12 mouse cellular contexts compared by ENCODE assay signal in the genomic region with DNA sequence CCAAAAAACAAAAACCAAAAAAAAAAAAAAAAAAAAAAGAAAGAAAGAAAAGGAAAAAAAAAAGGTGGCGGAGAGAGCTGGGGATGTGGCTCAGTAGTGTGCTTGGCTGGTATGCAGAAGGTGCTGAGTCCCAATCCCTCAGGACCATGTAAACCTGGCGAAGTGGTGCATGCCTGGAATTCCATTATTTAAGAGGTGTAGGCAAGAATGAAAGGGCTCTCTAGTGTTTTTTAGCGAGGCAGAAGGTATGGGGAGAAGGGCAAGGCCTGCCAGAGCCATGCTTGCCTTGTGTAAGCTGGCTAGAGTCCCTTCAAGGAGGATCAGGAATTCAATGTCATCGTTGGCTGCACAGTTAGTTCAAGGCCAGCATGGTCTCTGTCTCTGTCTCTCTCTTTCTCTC. TPM values are rescaled to one million over a fixed set of nuclear protein-coding genes. Genes with fewer than 3 reads are reported as not detected.
DNase-seq lines count a peak whose midpoint lies in the region; ATAC-seq and TF ChIP-seq lines count a peak whose summit lies in the region.
"Had no signal": no experiment of that assay in that cellular context is flagged by ENCODE, and none has a peak within 500 bp of the region (broad histone marks: within the 10 kb centered on the region; RNA-seq: fewer than 3 reads in every experiment).

No protein-coding gene starts in this region.

- H3K4me3 ChIP-seq in heart, embryonic 10.5 days, result no peak overlapping the region
- no peak overlapping the region; the same call in 1 of the 2 replicates for H3K4me3 ChIP-seq in thymus, adult 2 months (ENCODE audit: control insufficient read depth, insufficient read depth, low read length)
- peak overlapping the region; percentile 51; the same call in 1 of the 2 replicates for H3K4me3 ChIP-seq in liver, postnatal 0 days (ENCODE audit: low read depth, low read length)
- H3K4me3 ChIP-seq in midbrain, embryonic 11.5 days (ENCODE audit: low read depth, low read length), result no peak overlapping the region
- no peak overlapping the region for H3K4me3 ChIP-seq in hindbrain, embryonic 13.5 days

- TF ChIP-seq CTCF in thymus, adult 2 months (IDR thresholded peaks at IDR 0.05; ENCODE audit: borderline replicate concordance, control insufficient read depth, extremely low read depth, insufficient read depth, low read length, poor library complexity), result no peak
- no peak for TF ChIP-seq CTCF in liver, postnatal 0 days (IDR thresholded peaks at IDR 0.05; ENCODE audit: low read depth)

- peak overlapping the region; percentile 72; the same call in 1 of the 2 replicates for H3K27ac ChIP-seq in heart, embryonic 10.5 days
- peak overlapping the region; percentile 90 for H3K27ac ChIP-seq in thymus, adult 2 months (ENCODE audit: control insufficient read depth, insufficient read depth, low read length)
- peak overlapping the region; percentile 92 for H3K27ac ChIP-seq in liver, postnatal 0 days (ENCODE audit: low read depth)
- no peak overlapping the region for H3K27ac ChIP-seq in midbrain, embryonic 11.5 days (ENCODE audit: low read depth, low read length)
- no peak overlapping the region for H3K27ac ChIP-seq in hindbrain, embryonic 13.5 days

- no peaks in the 10 kb centered on the region for H3K9me3 ChIP-seq in heart, embryonic 10.5 days
- no peaks in the 10 kb centered on the region for H3K9me3 ChIP-seq in liver, postnatal 0 days (ENCODE audit: low read length)
- no peaks in the 10 kb centered on the region for H3K9me3 ChIP-seq in midbrain, embryonic 11.5 days (ENCODE audit: control insufficient read depth, low read length)
- H3K9me3 ChIP-seq in hindbrain, embryonic 13.5 days, result no peaks in the 10 kb centered on the region
- H3K9me3 ChIP-seq: limb, embryonic 13.5 days had no signal

- no peak for DNase-seq in heart, embryonic 10.5 days (ENCODE audit: low spot score)
- no peak for DNase-seq in heart, adult 9 months (ENCODE audit: low spot score in 2 of 2)
- no peak for DNase-seq in thymus, adult 2 months
- DNase-seq in thymus, adult 18-20 months, result no peak
- DNase-seq in liver, postnatal 0 days, result no peak
- DNase-seq in ovary, adult 18-20 months (ENCODE audit: low spot score), result no peak
- no peak for DNase-seq in midbrain, embryonic 11.5 days (ENCODE audit: low spot score, missing footprints)
- DNase-seq: cerebellum, adult 11-12 months; right cerebral cortex, postnatal 4 days had no signal

- H3K27me3 ChIP-seq in heart, embryonic 10.5 days (ENCODE audit: insufficient read depth, poor library complexity, severe bottlenecking), result no peaks in the 10 kb centered on the region
- no peaks in the 10 kb centered on the region for H3K27me3 ChIP-seq in thymus, adult 2 months (ENCODE audit: control insufficient read depth, insufficient read depth, low read length)
- H3K27me3 ChIP-seq in liver, postnatal 0 days (ENCODE audit: insufficient read depth, low read length), result no peaks in the 10 kb centered on the region
- H3K27me3 ChIP-seq in midbrain, embryonic 11.5 days (ENCODE audit: control insufficient read depth, insufficient read depth, low read length), result no peaks in the 10 kb centered on the region
- no peaks in the 10 kb centered on the region for H3K27me3 ChIP-seq in hindbrain, embryonic 13.5 days
- H3K27me3 ChIP-seq: limb, embryonic 13.5 days had no signal

- no peaks in the 10 kb centered on the region for H3K36me3 ChIP-seq in heart, embryonic 10.5 days
- H3K36me3 ChIP-seq in thymus, adult 2 months (ENCODE audit: control insufficient read depth, insufficient read depth, low read length), result no peaks in the 10 kb centered on the region
- no peaks in the 10 kb centered on the region for H3K36me3 ChIP-seq in liver, postnatal 0 days (replicated peaks; ENCODE audit: insufficient read depth, low read length)
- no peaks in the 10 kb centered on the region for H3K36me3 ChIP-seq in midbrain, embryonic 11.5 days (ENCODE audit: control insufficient read depth, insufficient read depth, low read length)
- no peaks in the 10 kb centered on the region for H3K36me3 ChIP-seq in hindbrain, embryonic 13.5 days
- H3K36me3 ChIP-seq: limb, embryonic 13.5 days had no signal

- H3K4me1 ChIP-seq in heart, embryonic 10.5 days, result peaks cover 12% of the 10 kb centered on the region
- peaks cover 34% of the 10 kb centered on the region for H3K4me1 ChIP-seq in thymus, adult 2 months (replicated peaks; ENCODE audit: control insufficient read depth, insufficient read depth, low read length)
- H3K4me1 ChIP-seq in liver, postnatal 0 days (ENCODE audit: insufficient read depth), result peaks cover 14% of the 10 kb centered on the region
- no peaks in the 10 kb centered on the region for H3K4me1 ChIP-seq in midbrain, embryonic 11.5 days (ENCODE audit: control insufficient read depth, insufficient read depth, low read length)
- H3K4me1 ChIP-seq in hindbrain, embryonic 13.5 days (replicated peaks), result no peaks in the 10 kb centered on the region

- H3K4me2 ChIP-seq in liver, postnatal 0 days (ENCODE audit: low read depth, low read length), result peak overlapping the region; percentile 75
- no peak overlapping the region for H3K4me2 ChIP-seq in midbrain, embryonic 11.5 days
- no peak overlapping the region for H3K4me2 ChIP-seq in hindbrain, embryonic 13.5 days

- TF ChIP-seq POLR2A in thymus, adult 2 months (IDR thresholded peaks at IDR 0.05; ENCODE audit: control insufficient read depth, extremely low read depth, insufficient read depth, low read length, poor library complexity), result no peak

- whole genome bisulfite sequencing in heart, embryonic 10.5 days, result 69% methylated on average over 4 of the region's 4 CpGs
- 55% methylated on average over 4 of the region's 4 CpGs for WGBS in thymus, adult 2 months
- WGBS in liver, postnatal 0 days (ENCODE audit: insufficient replicate concordance), result 70% methylated on average over 4 of the region's 4 CpGs
- WGBS in midbrain, embryonic 11.5 days, result 87% methylated on average over 4 of the region's 4 CpGs
- WGBS in hindbrain, embryonic 13.5 days, result 82% methylated on average over 4 of the region's 4 CpGs

- TF ChIP-seq EP300 in liver, postnatal 0 days (IDR thresholded peaks at IDR 0.05; ENCODE audit: low read depth), result no peak

- no peak for ATAC-seq in liver, postnatal 0 days
- no peak for ATAC-seq in midbrain, embryonic 11.5 days (ENCODE audit: low FRiP score)
- no peak for ATAC-seq in hindbrain, embryonic 13.5 days (ENCODE audit: low FRiP score)

- H3K9ac ChIP-seq in liver, postnatal 0 days (replicated peaks), result no peak overlapping the region; the same call in 1 of the 2 replicates
- H3K9ac ChIP-seq in midbrain, embryonic 11.5 days (ENCODE audit: low read length), result no peak overlapping the region
- H3K9ac ChIP-seq in hindbrain, embryonic 13.5 days, result no peak overlapping the region
- H3K9ac ChIP-seq: limb, embryonic 13.5 days had no signal

RNA-seq across cellular contexts. Expression of gene Ccdc63, which starts 4.2 kb away (rescaled TPM):
- polyA plus RNA-seq in heart, embryonic 10.5 days (2016; fragmentation: Nextera tagmentation; extraction: Ambion mirVana), result 0.20 and 0.39 TPM in 2 replicates
- polyA plus RNA-seq in thymus, adult 2 months (2012; rRNA removed), result 0.23 and 0.42 TPM in 2 replicates
- 0.13 and 0.18 TPM in 2 replicates for polyA plus RNA-seq in liver, postnatal 0 days (2015; fragmentation: Nextera tagmentation; extraction: Ambion mirVana)
- polyA plus RNA-seq in midbrain, embryonic 11.5 days (2014; fragmentation: Nextera tagmentation; extraction: Ambion mirVana), result 0.03 TPM in 1 of 2 replicates, not detected in the other
- not detected in 2 replicates for polyA plus RNA-seq in hindbrain, embryonic 13.5 days (2015; fragmentation: Nextera tagmentation; extraction: Ambion mirVana)
- polyA plus RNA-seq: C2C12; limb, embryonic 13.5 days had no signal

RNA-seq across cellular contexts. Expression of gene Ppp1cc, which starts 13.3 kb away (rescaled TPM):
- polyA plus RNA-seq in heart, embryonic 10.5 days (2016; fragmentation: Nextera tagmentation; extraction: Ambion mirVana), result 243 and 295 TPM in 2 replicates
- polyA plus RNA-seq in thymus, adult 2 months (2012; rRNA removed), result 194 and 220 TPM in 2 replicates
- 97.7 and 97.9 TPM in 2 replicates for polyA plus RNA-seq in liver, postnatal 0 days (2015; fragmentation: Nextera tagmentation; extraction: Ambion mirVana)
- 311 and 338 TPM in 2 replicates for polyA plus RNA-seq in midbrain, embryonic 11.5 days (2014; fragmentation: Nextera tagmentation; extraction: Ambion mirVana)
- polyA plus RNA-seq in hindbrain, embryonic 13.5 days (2015; fragmentation: Nextera tagmentation; extraction: Ambion mirVana), result 204 and 206 TPM in 2 replicates

RNA-seq across cellular contexts. Expression of gene Myl2, which starts 44.1 kb away (rescaled TPM):
- 3,021 and 6,084 TPM in 2 replicates for polyA plus RNA-seq in heart, embryonic 10.5 days (2016; fragmentation: Nextera tagmentation; extraction: Ambion mirVana)
- polyA plus RNA-seq in thymus, adult 2 months (2012; rRNA removed), result 0.79 and 169 TPM in 2 replicates
- polyA plus RNA-seq in liver, postnatal 0 days (2015; fragmentation: Nextera tagmentation; extraction: Ambion mirVana), result 0.66 and 7.2 TPM in 2 replicates
- 0.29 TPM in 1 of 2 replicates, not detected in the other for polyA plus RNA-seq in midbrain, embryonic 11.5 days (2014; fragmentation: Nextera tagmentation; extraction: Ambion mirVana)
- polyA plus RNA-seq in hindbrain, embryonic 13.5 days (2015; fragmentation: Nextera tagmentation; extraction: Ambion mirVana), result 3.7 and 7.3 TPM in 2 replicates
- polyA plus RNA-seq: C2C12 had no signal

Comparison
In these comparisons a context has a peak if more than half of its experiments do, and no peak if none do; other contexts are left out.
1. H3K27ac ChIP-seq: peak in heart, embryonic 10.5 days (single experiment), thymus, adult 2 months (single experiment) and liver, postnatal 0 days (single experiment); none in midbrain, embryonic 11.5 days (single experiment) and hindbrain, embryonic 13.5 days (single experiment).